Mouse (Mus musculus) forebrain, embryonic 10.5 days (tissue): Measurements from ENCODE around the gene Lgr5. TPM values are rescaled to one million over a fixed set of nuclear protein-coding genes. Genes with fewer than 3 reads are reported as not detected.

Experiments
- DNase-seq: peaks from one replicate; pipeline ENCODE4 v3.0.0-alpha.2; 2017; ENCODE audit warnings: low spot score; ENCODE audit errors: extremely low spot score
- H3K27ac ChIP-seq: fragments of 300-500 bp; sonication (generic); 2 replicates; pipeline ENCODE4 v1.5.1; 2016; ENCODE audit warnings: mild to moderate bottlenecking
- H3K27me3 ChIP-seq: fragments of 300-500 bp; sonication (generic); 2 replicates; pipeline ENCODE4 v1.6.1; 2016; ENCODE audit warnings: mild to moderate bottlenecking; ENCODE audit not compliant: poor library complexity, severe bottlenecking
- H3K36me3 ChIP-seq: fragments of 300-500 bp; sonication (generic); replicated peaks from 2 replicates; pipeline ENCODE4 v1.6.1; 2016; ENCODE audit warnings: mild to moderate bottlenecking, moderate library complexity
- H3K4me1 ChIP-seq: fragments of 300-500 bp; sonication (generic); 2 replicates; pipeline ENCODE4 v1.6.1; 2016
- H3K4me3 ChIP-seq: fragments of 300-500 bp; sonication (generic); 2 replicates; pipeline ENCODE4 v1.5.1; 2016; ENCODE audit warnings: mild to moderate bottlenecking, moderate library complexity
- H3K9me3 ChIP-seq: fragments of 300-500 bp; sonication (generic); 2 replicates; pipeline ENCODE4 v1.6.1; 2016; ENCODE audit warnings: mild to moderate bottlenecking, moderate library complexity
- WGBS: fragments of 180-500 bp; shearing (Covaris S2); methylation state at CpG from one replicate; pipeline ENCODE4 v1.1.7; 2016; 5-methylcytosine and 5-hydroxymethylcytosine counted together
- polyA plus RNA-seq: library from polyadenylated mRNA; unstranded; fragments of >200 nt; fragmentation: Nextera tagmentation; extraction: Ambion mirVana; gene quantifications from 2 replicates; pipeline ENCODE4 v1.2.1, GENCODE M21; 2016

The Lgr5 gene
- polyA plus RNA-seq, 1 experiment from 2014 or later = 2.2 TPM

GRCm38 (mm10) chr10:115448614-115449013 is 139.0 kb downstream of the Lgr5 start:
- Histone ChIP-seq H3K9me3 (peaks cover 5% of the 10 kb centered on the region; the same call in 1 of the 2 replicates), H3K36me3 (no peaks in the 10 kb centered on the region), H3K4me1 (no peaks in the 10 kb centered on the region), H3K27me3 (no peaks in the 10 kb centered on the region), H3K27ac (no peak overlapping the region), H3K4me3 (no peak overlapping the region)
- DNase-seq = no peak
- 91% methylated on average over 13 of the region's 13 CpGs for WGBS

- Histone ChIP-seq H3K4me1 (no peaks in the 10 kb centered on the region), H3K27ac (no peak overlapping the region), H3K4me3 (no peak overlapping the region), H3K27me3 (no peaks in the 10 kb centered on the region), H3K9me3 (no peaks in the 10 kb centered on the region), H3K36me3 (peaks cover 42% of the 10 kb centered on the region)
- WGBS = 92% methylated on average over 4 of the region's 4 CpGs
- DNase-seq = no peak
Observed at GRCm38 (mm10) chr10:115437286-115437685, 150.3 kb downstream of the Lgr5 start.

- no peak for DNase-seq
Observed at GRCm38 (mm10) chr10:115425351-115425750, 162.2 kb downstream of the Lgr5 start.

GRCm38 (mm10) chr10:115421976-115422375 is 165.6 kb downstream of the Lgr5 start:
- Histone ChIP-seq H3K27me3 (no peaks in the 10 kb centered on the region), H3K4me1 (no peaks in the 10 kb centered on the region), H3K4me3 (no peak overlapping the region), H3K36me3 (peaks cover 95% of the 10 kb centered on the region), H3K9me3 (no peaks in the 10 kb centered on the region), H3K27ac (no peak overlapping the region)
- DNase-seq = no peak
- WGBS = 90% methylated on average over 4 of the region's 4 CpGs

More at GRCm38 (mm10) chr10:115425351-115425750, 162.2 kb downstream of the Lgr5 start:
- no peaks in the 10 kb centered on the region for H3K9me3 ChIP-seq
- peaks cover 95% of the 10 kb centered on the region for H3K36me3 ChIP-seq
- WGBS = 65% methylated on average over 2 of the region's 2 CpGs
- no peak overlapping the region for H3K4me3 ChIP-seq
- no peaks in the 10 kb centered on the region for H3K27me3 ChIP-seq
- H3K4me1 ChIP-seq = no peaks in the 10 kb centered on the region
- no peak overlapping the region for H3K27ac ChIP-seq

- no peak overlapping the region for H3K27ac ChIP-seq
- no peaks in the 10 kb centered on the region for H3K4me1 ChIP-seq
- no peak overlapping the region for H3K4me3 ChIP-seq
- H3K36me3 ChIP-seq = peaks cover 99% of the 10 kb centered on the region
- no peaks in the 10 kb centered on the region for H3K9me3 ChIP-seq
- no peak for DNase-seq
- H3K27me3 ChIP-seq = no peaks in the 10 kb centered on the region
- 89% methylated on average over 3 of the region's 3 CpGs for WGBS
Observed at GRCm38 (mm10) chr10:115414056-115414455, 173.5 kb downstream of the Lgr5 start.

GRCm38 (mm10) chr10:115413496-115413895 is 174.1 kb downstream of the Lgr5 start:
- peaks cover 99% of the 10 kb centered on the region for H3K36me3 ChIP-seq
- whole genome bisulfite sequencing = 90% methylated on average over 2 of the region's 2 CpGs
- DNase-seq = no peak

GRCm38 (mm10) chr10:115406393-115406792 is 181.2 kb downstream of the Lgr5 start:
- Histone ChIP-seq H3K4me3 (no peak overlapping the region), H3K9me3 (no peaks in the 10 kb centered on the region), H3K27me3 (no peaks in the 10 kb centered on the region), H3K4me1 (no peaks in the 10 kb centered on the region), H3K36me3 (peaks cover 93% of the 10 kb centered on the region), H3K27ac (no peak overlapping the region)
- 72% methylated on average over 6 of the region's 6 CpGs for WGBS
- DNase-seq = peak; percentile 42

More at GRCm38 (mm10) chr10:115413496-115413895, 174.1 kb downstream of the Lgr5 start:
- Histone ChIP-seq H3K4me1 (no peaks in the 10 kb centered on the region), H3K9me3 (no peaks in the 10 kb centered on the region), H3K27ac (no peak overlapping the region), H3K4me3 (no peak overlapping the region), H3K27me3 (no peaks in the 10 kb centered on the region)

Other genes with a start within 250 kb of the Lgr5 start
- 27.3 and 30.1 TPM in 2 replicates for gene Tmem19, start 225.3 kb downstream of the Lgr5 start, polyA plus RNA-seq
- 19.1 and 22.3 TPM in 2 replicates for gene Thap2, start 203.3 kb downstream of the Lgr5 start, polyA plus RNA-seq
- gene Zfc3h1, start 202.8 kb downstream of the Lgr5 start, polyA plus RNA-seq = 14.7 and 18.0 TPM in 2 replicates
- gene A930009A15Rik, start 17.8 kb downstream of the Lgr5 start, polyA plus RNA-seq = not detected in 2 replicates
- gene Tspan8, start 229.1 kb upstream of the Lgr5 start, polyA plus RNA-seq = 0.17 and 0.36 TPM in 2 replicates